Mouse (Mus musculus): ENCODE measurements around the gene Mmp24. TPM values are rescaled to one million over a fixed set of nuclear protein-coding genes. Genes with fewer than 3 reads are reported as not detected.
A peak's percentile ranks its signal among the peaks of the same experiment; 100 is the strongest.
"Not testable (repeated sequence)": the region's sequence is repeated elsewhere in the genome, so short reads cannot be mapped to it uniquely, and the experiment has no call there.

Mmp24 gene
- total RNA-seq, 2 experiments from 2014 or later = 1.2 to 2.3 TPM

- DNase-seq (ENCODE audit: low spot score in 2 of 2) = peak; percentile 84
These were observed 36.8 kb downstream of the Mmp24 start for GRCm38 (mm10) chr2:155811821-155812396.

GRCm38 (mm10) chr2:155812637-155813036, 37.5 kb downstream of the Mmp24 start:
- DNase-seq (ENCODE audit: low spot score in 2 of 2) = no peak

GRCm38 (mm10) chr2:155814829-155815228, 39.7 kb downstream of the Mmp24 start:
- DNase-seq (ENCODE audit: low spot score in 2 of 2) = no peak

- DNase-seq (ENCODE audit: low spot score in 2 of 2) = no peak
These were observed 41.0 kb downstream of the Mmp24 start for GRCm38 (mm10) chr2:155816179-155816578.

GRCm38 (mm10) chr2:155817301-155818245, 42.4 kb downstream of the Mmp24 start:
- DNase-seq (ENCODE audit: low spot score in 2 of 2) = peak in 1 of 2 experiments; percentile 60

- peak; percentile 93 to 96 for DNase-seq (ENCODE audit: low spot score in 2 of 2)
These were observed 43.7 kb downstream of the Mmp24 start for GRCm38 (mm10) chr2:155818596-155819391.

GRCm38 (mm10) chr2:155819392-155819448, 44.1 kb downstream of the Mmp24 start, which contains the start of gene BC029722:
TSS of gene BC029722 (minus strand) at chr2:155819426.
- DNase-seq (ENCODE audit: low spot score in 2 of 2) = no peak

GRCm38 (mm10) chr2:155819449-155820251, 44.5 kb downstream of the Mmp24 start:
- no peak for DNase-seq (ENCODE audit: low spot score in 2 of 2)

GRCm38 (mm10) chr2:155820779-155821178, 45.6 kb downstream of the Mmp24 start:
- DNase-seq (ENCODE audit: low spot score in 2 of 2) = no peak

- no peak for DNase-seq (ENCODE audit: low spot score in 2 of 2)
These were observed 48.6 kb downstream of the Mmp24 start for GRCm38 (mm10) chr2:155823722-155824121.

- DNase-seq (ENCODE audit: low spot score in 2 of 2) = no peak
These were observed 50.9 kb downstream of the Mmp24 start for GRCm38 (mm10) chr2:155825904-155826629.

GRCm38 (mm10) chr2:155826630-155827424, 51.7 kb downstream of the Mmp24 start, which contains the start of gene Eif6:
TSS of gene Eif6 (minus strand) at chr2:155826925.
- peak; percentile 73 to 77 for DNase-seq (ENCODE audit: low spot score in 2 of 2)

GRCm38 (mm10) chr2:155830841-155831240, 55.7 kb downstream of the Mmp24 start:
- DNase-seq (ENCODE audit: low spot score in 2 of 2) = no peak

GRCm38 (mm10) chr2:155831302-155831701, 56.2 kb downstream of the Mmp24 start:
- DNase-seq (ENCODE audit: low spot score in 2 of 2) = no peak

- DNase-seq (ENCODE audit: low spot score in 2 of 2) = not testable (repeated sequence)
These were observed 56.9 kb downstream of the Mmp24 start for GRCm38 (mm10) chr2:155832087-155832486.

GRCm38 (mm10) chr2:155834732-155835131, 59.6 kb downstream of the Mmp24 start, which contains the start of gene Fam83c:
TSS of gene Fam83c (minus strand) at chr2:155834854.
- no peak for DNase-seq (ENCODE audit: low spot score in 2 of 2)

GRCm38 (mm10) chr2:155837961-155838360, 62.8 kb downstream of the Mmp24 start:
- DNase-seq (ENCODE audit: low spot score in 2 of 2) = no peak

- DNase-seq (ENCODE audit: low spot score in 2 of 2) = no peak
These were observed 63.8 kb downstream of the Mmp24 start for GRCm38 (mm10) chr2:155838961-155839360.

- no peak for DNase-seq (ENCODE audit: low spot score in 2 of 2)
These were observed 71.8 kb downstream of the Mmp24 start for GRCm38 (mm10) chr2:155846930-155847329.

Measured in adrenal gland, adult 18-20 months (tissue).